Mouse (Mus musculus): ENCODE results near the gene Lrrc17. TPM values are rescaled to one million over a fixed set of nuclear protein-coding genes. Genes with fewer than 3 reads are reported as not detected.

Lrrc17 gene
- total RNA-seq, 2 experiments from 2014 or later, result 0.25 to 0.37 TPM

DNA sequence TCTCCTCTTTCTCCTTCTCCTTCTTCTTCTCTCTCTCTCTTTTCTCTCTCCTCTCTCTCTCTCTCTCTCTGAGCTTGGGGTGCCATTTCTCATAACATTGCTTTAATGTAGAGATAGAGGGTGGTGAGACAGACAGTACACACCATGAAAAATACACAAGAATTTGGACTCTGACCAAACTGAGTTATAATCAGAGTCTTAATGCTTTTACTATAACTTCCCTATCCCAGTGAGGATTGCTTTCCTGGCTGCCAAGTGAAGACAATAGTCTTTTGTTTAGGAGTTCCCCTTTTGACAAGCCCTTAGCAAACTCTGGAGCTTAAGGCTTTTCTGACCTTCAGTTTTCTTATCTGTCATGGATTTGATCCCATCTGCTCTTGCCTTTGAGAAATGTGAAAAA, 1.9 kb downstream of the Lrrc17 start:
- intact Hi-C loops (cut with DNase I), result no loop called here
- no peak overlapping the region for H3K27ac ChIP-seq
- no peak for TF ChIP-seq CTCF (IDR thresholded peaks at IDR 0.05)
- no peak for DNase-seq (ENCODE audit: extremely low spot score in 1 of 2, low spot score in 2 of 2)
- H3K4me3 ChIP-seq, result no peak overlapping the region

- intact Hi-C loops (cut with DNase I), result no loop called here
- no peak overlapping the region for H3K27ac ChIP-seq
These were observed 2.4 kb downstream of the Lrrc17 start for GRCm38 (mm10) chr5:21545786-21546185.

DNA sequence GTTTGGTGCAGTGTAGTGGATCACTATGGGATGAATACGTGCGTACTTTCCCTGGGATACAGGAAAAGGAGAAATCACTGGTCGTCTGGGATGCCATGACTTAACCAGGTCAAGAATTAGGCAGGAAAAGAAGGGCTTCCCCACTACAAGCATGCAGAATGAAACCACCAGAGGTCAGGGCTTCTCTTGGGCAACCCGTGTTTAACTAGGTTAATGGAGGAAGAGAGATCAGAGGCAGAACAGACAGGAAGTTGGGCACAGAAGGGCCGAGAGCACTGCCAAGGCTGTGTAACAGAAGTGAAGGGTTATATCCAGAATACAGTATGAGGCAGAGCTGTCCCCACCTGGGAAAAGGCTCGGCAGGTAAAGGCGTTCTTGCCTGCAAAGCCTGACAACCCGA, 3.6 kb downstream of the Lrrc17 start:
- no peak for DNase-seq (ENCODE audit: extremely low spot score in 1 of 2, low spot score in 2 of 2)
- no peak for TF ChIP-seq CTCF (IDR thresholded peaks at IDR 0.05)
- Histone ChIP-seq H3K4me3 (no peak overlapping the region), H3K27ac (no peak overlapping the region)
- intact Hi-C loops (cut with DNase I), result no loop called here

More at GRCm38 (mm10) chr5:21545786-21546185, 2.4 kb downstream of the Lrrc17 start:
- no peak overlapping the region for H3K4me3 ChIP-seq
- no peak for DNase-seq (ENCODE audit: extremely low spot score in 1 of 2, low spot score in 2 of 2)
- TF ChIP-seq CTCF (IDR thresholded peaks at IDR 0.05), result no peak

DNA sequence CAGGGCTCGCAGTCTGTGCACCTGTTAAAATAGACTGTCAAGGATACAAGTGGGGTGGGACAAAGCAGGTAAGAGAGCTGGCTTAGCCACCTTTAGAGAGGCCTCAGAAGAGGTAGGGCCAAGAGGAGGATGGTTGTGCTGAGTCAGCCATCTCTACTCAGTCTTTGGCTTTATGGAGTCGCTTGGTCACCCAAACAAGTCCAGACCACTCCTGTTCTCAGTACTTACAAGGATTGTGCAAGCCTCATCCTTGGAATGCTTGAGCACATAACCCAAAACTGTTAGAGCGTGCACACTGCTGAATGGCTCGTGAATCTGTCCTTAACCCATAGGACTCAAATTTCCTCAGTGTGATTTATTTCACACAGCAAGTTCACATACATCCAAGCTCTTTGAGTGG, 10.3 kb downstream of the Lrrc17 start:
- intact Hi-C loops (cut with DNase I), result no loop called here
- no peak for TF ChIP-seq CTCF (IDR thresholded peaks at IDR 0.05)
- no peak overlapping the region for H3K27ac ChIP-seq
- no peak for DNase-seq (ENCODE audit: extremely low spot score in 1 of 2, low spot score in 2 of 2)
- no peak overlapping the region for H3K4me3 ChIP-seq

- H3K4me3 ChIP-seq, result no peak overlapping the region
- H3K27ac ChIP-seq, result peak overlapping the region; percentile 47; the same call in 1 of the 2 replicates
- intact Hi-C loops (cut with DNase I), result no loop called here
- no peak for TF ChIP-seq CTCF (IDR thresholded peaks at IDR 0.05)
- DNase-seq (ENCODE audit: extremely low spot score in 1 of 2, low spot score in 2 of 2), result no peak
These were observed 11.4 kb downstream of the Lrrc17 start for GRCm38 (mm10) chr5:21554732-21555131.

GRCm38 (mm10) chr5:21556502-21556901, 13.1 kb downstream of the Lrrc17 start:
- no peak for TF ChIP-seq CTCF (IDR thresholded peaks at IDR 0.05)
- intact Hi-C loops (cut with DNase I), result no loop called here
- DNase-seq (ENCODE audit: extremely low spot score in 1 of 2, low spot score in 2 of 2), result no peak
- Histone ChIP-seq H3K4me3 (no peak overlapping the region), H3K27ac (no peak overlapping the region)

GRCm38 (mm10) chr5:21563936-21564335, 20.6 kb downstream of the Lrrc17 start:
- intact Hi-C loops (cut with DNase I), result no loop called here
- no peak for TF ChIP-seq CTCF (IDR thresholded peaks at IDR 0.05)
- no peak for DNase-seq (ENCODE audit: extremely low spot score in 1 of 2, low spot score in 2 of 2)
- Histone ChIP-seq H3K4me3 (no peak overlapping the region), H3K27ac (no peak overlapping the region)

DNA sequence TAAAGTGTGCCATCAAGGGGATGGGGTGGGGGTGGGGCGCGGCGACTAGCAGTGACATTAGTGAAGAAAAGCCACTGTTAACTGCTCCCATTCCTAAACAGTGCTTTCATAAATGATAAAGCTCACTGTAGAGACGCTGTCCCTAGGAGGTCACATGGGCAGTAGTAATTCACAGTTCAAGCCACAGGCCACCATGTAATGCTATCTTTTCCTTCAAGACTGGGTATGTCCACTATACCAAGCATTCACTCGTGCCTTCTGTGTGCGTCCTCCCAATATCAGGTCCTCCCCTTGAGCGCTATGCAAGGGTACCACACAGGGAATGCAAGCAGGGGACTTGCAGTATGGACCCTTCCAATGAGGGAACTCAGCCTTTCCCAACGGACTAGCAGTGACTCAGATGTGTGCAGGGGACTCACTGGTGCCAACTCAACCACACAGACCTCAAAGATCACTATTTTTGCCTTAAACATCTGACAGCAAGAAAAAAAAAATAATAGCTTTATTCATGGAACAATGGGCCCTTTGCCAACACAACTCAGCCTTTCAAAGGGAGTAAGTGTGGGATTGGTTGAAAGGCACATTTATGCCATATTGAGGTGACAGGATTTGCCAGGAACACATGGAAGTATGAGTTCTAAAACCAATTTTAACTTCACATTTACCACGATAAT, 22.2 kb downstream of the Lrrc17 start:
- DNase-seq (ENCODE audit: extremely low spot score in 1 of 2, low spot score in 2 of 2), result no peak
- H3K27ac ChIP-seq, result no peak overlapping the region
- intact Hi-C loops (cut with DNase I), result no loop called here
- H3K4me3 ChIP-seq, result no peak overlapping the region
- no peak for TF ChIP-seq CTCF (IDR thresholded peaks at IDR 0.05)

GRCm38 (mm10) chr5:21567784-21568183, 24.4 kb downstream of the Lrrc17 start:
- DNase-seq (ENCODE audit: extremely low spot score in 1 of 2, low spot score in 2 of 2), result no peak
- Histone ChIP-seq H3K27ac (no peak overlapping the region), H3K4me3 (no peak overlapping the region)
- TF ChIP-seq CTCF (IDR thresholded peaks at IDR 0.05), result no peak
- intact Hi-C loops (cut with DNase I), result no loop called here

DNA sequence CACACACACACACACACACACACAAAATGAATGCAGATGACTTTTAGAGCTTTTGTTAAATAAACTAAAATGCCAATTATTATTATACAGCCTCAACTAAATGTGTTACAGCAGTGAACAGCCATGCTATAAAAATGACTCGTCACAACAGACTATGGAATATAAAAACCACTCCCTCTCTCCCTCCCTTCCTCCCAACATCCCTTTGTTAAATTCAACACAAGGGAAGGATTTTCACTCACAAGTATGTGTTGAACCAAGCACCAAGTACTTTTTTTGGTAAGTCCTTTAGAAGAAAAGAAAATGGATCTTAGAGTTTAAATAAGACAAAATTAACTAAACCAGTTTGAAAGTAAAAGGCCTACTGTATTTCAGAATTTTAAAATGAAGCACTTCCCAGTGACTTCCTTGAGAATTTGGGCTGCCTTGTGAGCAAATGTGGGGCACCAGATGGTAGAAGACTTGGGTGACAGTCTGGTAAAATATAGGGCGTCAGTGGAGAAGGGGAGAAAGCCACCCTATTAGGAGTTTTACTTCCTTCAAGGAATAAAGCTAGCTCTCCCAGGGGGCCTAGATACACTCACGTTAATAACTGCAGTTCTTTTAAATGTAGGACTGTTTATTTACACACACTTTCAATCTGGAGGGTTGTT, 29.5 kb downstream of the Lrrc17 start:
- intact Hi-C loops (cut with DNase I), result loop anchor here (5.0 kb wide), 1 partner anchor 71 kb away; no protein-coding TSS in a partner anchor
- DNase-seq (ENCODE audit: extremely low spot score in 1 of 2, low spot score in 2 of 2), result no peak
- Histone ChIP-seq H3K27ac (peak overlapping the region; percentile 66), H3K4me3 (no peak overlapping the region)
- TF ChIP-seq CTCF (IDR thresholded peaks at IDR 0.05), result no peak

DNA sequence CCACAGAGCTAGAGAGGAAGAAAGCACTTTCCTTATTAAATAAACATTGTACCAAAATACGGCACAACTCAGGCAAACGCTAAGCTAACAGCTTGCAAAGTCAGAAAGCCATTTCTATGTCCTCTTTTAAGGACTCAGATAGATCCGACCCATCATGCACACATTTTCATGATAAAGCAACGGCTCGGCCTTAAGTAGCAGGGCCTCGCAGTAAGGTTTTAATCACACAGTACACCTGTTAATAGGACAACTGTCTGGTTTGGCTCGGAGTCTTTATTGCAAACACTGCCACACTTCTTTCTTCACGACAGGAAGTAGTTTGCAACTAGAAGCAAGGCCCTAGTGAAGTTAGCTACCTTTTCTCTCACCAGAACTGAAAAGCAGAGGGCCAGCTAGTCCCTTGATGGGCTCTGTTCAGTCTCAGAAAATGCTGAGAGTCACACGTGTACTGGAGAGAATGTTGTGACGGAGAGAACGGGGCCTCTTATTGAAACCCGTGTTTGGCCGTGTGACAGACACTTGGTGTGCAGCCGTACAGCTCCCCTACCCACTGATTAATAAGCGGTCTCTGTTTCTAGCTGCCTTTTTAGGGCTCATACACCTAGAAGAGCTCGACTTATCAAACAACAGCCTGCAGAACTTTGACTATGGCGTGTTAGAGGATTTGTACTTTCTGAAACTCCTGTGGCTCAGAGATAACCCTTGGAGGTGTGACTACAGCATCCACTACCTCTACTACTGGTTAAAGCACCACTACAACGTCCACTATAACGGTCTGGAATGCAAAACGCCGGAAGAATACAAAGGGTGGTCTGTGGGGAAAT, 31.2 kb downstream of the Lrrc17 start:
- DNase-seq (ENCODE audit: extremely low spot score in 1 of 2, low spot score in 2 of 2), result no peak
- intact Hi-C loops (cut with DNase I), result loop anchor here (2.0 to 5.0 kb wide), 2 partner anchors 34 to 72 kb away; no protein-coding TSS in a partner anchor
- H3K4me3 ChIP-seq, result no peak overlapping the region
- TF ChIP-seq CTCF (IDR thresholded peaks at IDR 0.05), result no peak
- H3K27ac ChIP-seq, result no peak overlapping the region

GRCm38 (mm10) chr5:21575210-21575550, 31.8 kb downstream of the Lrrc17 start:
- TF ChIP-seq CTCF (IDR thresholded peaks at IDR 0.05), result no peak
- Histone ChIP-seq H3K4me3 (no peak overlapping the region), H3K27ac (no peak overlapping the region)
- no peak for DNase-seq (ENCODE audit: extremely low spot score in 1 of 2, low spot score in 2 of 2)
- intact Hi-C loops (cut with DNase I), result loop anchor here (2.0 kb wide), 1 partner anchor 34 kb away; no protein-coding TSS in a partner anchor
